Mouse (Mus musculus): Measurements from ENCODE around the gene Myrf.

DNA sequence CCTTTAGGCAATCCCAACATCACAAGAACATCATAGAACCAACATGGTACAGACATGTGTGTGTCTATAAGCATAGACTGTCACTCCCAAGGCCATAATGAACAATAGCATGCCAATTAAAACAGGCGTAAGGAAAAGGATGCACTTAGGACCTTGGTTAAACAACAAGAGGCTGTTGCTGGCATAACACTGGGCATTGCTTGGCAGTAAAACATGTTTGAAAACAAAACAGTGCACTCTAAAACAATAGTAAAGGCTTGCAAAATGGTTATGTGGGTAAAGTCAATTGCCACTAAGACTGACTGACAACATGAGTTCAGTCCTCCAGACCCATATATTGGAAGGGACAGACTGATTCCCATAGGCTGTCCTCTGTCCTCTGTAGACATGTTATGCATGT is 72.6 kb downstream of the Myrf start:
- TF ChIP-seq CTCF (IDR thresholded peaks at IDR 0.05) (no peak), EP300 (IDR thresholded peaks at IDR 0.05) (no peak)
